ENCODE assay signal across 8 mouse cellular contexts in genomic region chr2:37703230-37703954, GRCm38 (mm10). TPM values are rescaled to one million over a fixed set of nuclear protein-coding genes. Genes with fewer than 3 reads are reported as not detected.
DNase-seq lines count a peak whose midpoint lies in the region; ATAC-seq and TF ChIP-seq lines count a peak whose summit lies in the region.

Gene Strbp, minus strand, starts transcription at chr2:37703859.

- no peaks in the 10 kb centered on the region for H3K36me3 ChIP-seq in heart, embryonic 11.5 days (ENCODE audit: control insufficient read depth, insufficient read depth, low read length)
- no peaks in the 10 kb centered on the region for H3K36me3 ChIP-seq in kidney, embryonic 15.5 days

- peak within 1 kb of the TSS; percentile 77 for H3K9ac ChIP-seq in heart, embryonic 11.5 days (ENCODE audit: low read depth, low read length)
- H3K9ac ChIP-seq in kidney, embryonic 15.5 days: peak within 1 kb of the TSS; percentile 93

- H3K9me3 ChIP-seq in heart, embryonic 11.5 days (replicated peaks; ENCODE audit: control insufficient read depth, low read length): no peaks in the 10 kb centered on the region
- H3K9me3 ChIP-seq in kidney, embryonic 15.5 days (replicated peaks): no peaks in the 10 kb centered on the region

- peak within 1 kb of the TSS; percentile 77 for H3K4me3 ChIP-seq in heart, embryonic 11.5 days (ENCODE audit: low read depth, low read length)
- peak within 1 kb of the TSS; percentile 91 for H3K4me3 ChIP-seq in kidney, embryonic 15.5 days (replicated peaks)

- peaks cover 15% of the 10 kb centered on the region for H3K4me1 ChIP-seq in heart, embryonic 11.5 days (ENCODE audit: control insufficient read depth, insufficient read depth, low read length)
- peaks cover 17% of the 10 kb centered on the region for H3K4me1 ChIP-seq in kidney, embryonic 15.5 days

- DNase-seq in CD4-positive helper T cell, adult 2 months (ENCODE audit: low read depth, low spot score): peak; percentile 97
- peak; percentile 98 for DNase-seq in brain, embryonic 14.5 days (ENCODE audit: low read depth)
- peak; percentile 96 for DNase-seq in liver
- DNase-seq in monocyte, adult 2 months (ENCODE audit: low read depth in 1 of 2, low spot score in 2 of 2): peak; percentile 40 to 81
- peak; percentile 90 to 94 for DNase-seq in spleen, postnatal 14 days (ENCODE audit: low spot score in 2 of 2)

- TF ChIP-seq CTCF in brain, embryonic 14.5 days (IDR thresholded peaks at IDR 0.05; ENCODE audit: borderline replicate concordance, extremely low read depth, insufficient read depth, insufficient read length): no peak

- under 1% methylated on average over 82 of the region's 98 CpGs for WGBS in heart, embryonic 11.5 days (ENCODE audit: insufficient replicate concordance)
- WGBS in kidney, embryonic 15.5 days: under 1% methylated on average over 84 of the region's 98 CpGs

- peak within 1 kb of the TSS; percentile 84 for H3K27ac ChIP-seq in heart, embryonic 11.5 days (ENCODE audit: low read depth, low read length)
- H3K27ac ChIP-seq in kidney, embryonic 15.5 days: peak within 1 kb of the TSS; percentile 96

- no peaks in the 10 kb centered on the region for H3K27me3 ChIP-seq in heart, embryonic 11.5 days (ENCODE audit: control insufficient read depth, insufficient read depth, low read length)
- peaks cover 8% of the 10 kb centered on the region; the same call in 1 of the 2 replicates for H3K27me3 ChIP-seq in kidney, embryonic 15.5 days

- peak; percentile 89 for ATAC-seq in erythroblast, adult 5-6 weeks (replicated peaks; ENCODE audit: low FRiP score, poor library complexity, severe bottlenecking)
- peak; percentile 90 for ATAC-seq in heart, embryonic 11.5 days (replicated peaks; ENCODE audit: insufficient number of reproducible peaks, low FRiP score, low TSS enrichment)
- ATAC-seq in kidney, embryonic 15.5 days (replicated peaks; ENCODE audit: low FRiP score): peak; percentile 93

- peak within 1 kb of the TSS; percentile 76 for H3K4me2 ChIP-seq in heart, embryonic 11.5 days
- peak within 1 kb of the TSS; percentile 91 for H3K4me2 ChIP-seq in kidney, embryonic 15.5 days

- peak; percentile 87 for TF ChIP-seq POLR2A in brain, embryonic 14.5 days (IDR thresholded peaks at IDR 0.05; ENCODE audit: borderline replicate concordance, extremely low read depth, insufficient read depth, insufficient read length, poor library complexity, severe bottlenecking)

RNA-seq across cellular contexts. Expression of gene Strbp, which starts in this region (rescaled TPM):
- 63.9 and 79.6 TPM in 2 replicates for polyA plus RNA-seq in brain, embryonic 14.5 days (2012; rRNA removed)
- total RNA-seq in erythroblast, adult 5-6 weeks (2015; ENCODE audit: low replicate concordance): 8.4 and 11.9 TPM in 2 replicates
- 8.1 and 13.0 TPM in 2 replicates for total RNA-seq in erythroblast, adult 5-6 weeks (2017; ENCODE audit: low replicate concordance)
- polyA plus RNA-seq in heart, embryonic 11.5 days (2014; fragmentation: Nextera tagmentation; extraction: Ambion mirVana): 29.2 and 32.4 TPM in 2 replicates
- 41.3 and 43.6 TPM in 2 replicates for polyA plus RNA-seq in kidney, embryonic 15.5 days (2015; fragmentation: Nextera tagmentation; extraction: Ambion mirVana)

Comparison
In these comparisons a context has a peak if more than half of its experiments do, and no peak if none do; other contexts are left out.
1. Peak in every context shown above with its lines: DNase-seq, ATAC-seq, H3K4me3 ChIP-seq and H3K27ac ChIP-seq.